Mouse (Mus musculus): ENCODE measurements at regions not wholly inside any gene's neighbourhood (a gene's known extent, or its start where the extent isn't known, plus 50 kb on each side); places are given as distances from the start of the nearest gene placed in this dataset.

- TF ChIP-seq CTCF (IDR thresholded peaks at IDR 0.05; ENCODE audit: control insufficient read depth, insufficient read depth, insufficient replicate concordance, low read depth, low read length) (no peak), POLR2A (IDR thresholded peaks at IDR 0.05; ENCODE audit: control insufficient read depth, low read depth, low read length) (no peak)
These were observed 59.7 kb downstream of the Ccdc71l start for GRCm38 (mm10) chr12:32438209-32438608.
